26 mouse cellular contexts compared by ENCODE assay signal in genomic region chr19:30289721-30290120, GRCm38 (mm10). TPM values are rescaled to one million over a fixed set of nuclear protein-coding genes. Genes with fewer than 3 reads are reported as not detected.
"Had no signal": no experiment of that assay in that cellular context is flagged by ENCODE, and none has a peak within 500 bp of the region (broad histone marks: within the 10 kb centered on the region; RNA-seq: fewer than 3 reads in every experiment).

No protein-coding gene starts in this region.

- H3K27me3 ChIP-seq: intestine, embryonic 15.5 days; limb, embryonic 15.5 days; liver, embryonic 13.5 days had no signal

- H3K4me3 ChIP-seq: intestine, embryonic 15.5 days; layer of hippocampus, adult 2 months; limb, embryonic 12.5 days; limb, embryonic 15.5 days; liver, embryonic 13.5 days had no signal

- H3K36me3 ChIP-seq: intestine, embryonic 15.5 days; limb, embryonic 12.5 days; limb, embryonic 15.5 days; liver, embryonic 13.5 days had no signal

- DNase-seq: kidney, adult 18-20 months; layer of hippocampus, adult 9-11 months; left cerebral cortex, postnatal 4 days; liver, embryonic 13.5 days; lung, adult 2 months; lung, postnatal 14 days; lung, postnatal 4 days; midbrain, embryonic 14.5 days; thymus, postnatal 25 days had no signal

- H3K27ac ChIP-seq: intestine, embryonic 15.5 days; kidney, postnatal 0 days; layer of hippocampus, adult 2 months; limb, embryonic 12.5 days; limb, embryonic 15.5 days; liver, embryonic 13.5 days had no signal

- H3K4me1 ChIP-seq: intestine, embryonic 15.5 days; limb, embryonic 12.5 days; limb, embryonic 15.5 days; liver, embryonic 13.5 days had no signal

- H3K9me3 ChIP-seq: intestine, embryonic 15.5 days; limb, embryonic 12.5 days; limb, embryonic 15.5 days; liver, embryonic 13.5 days had no signal

- H3K9ac ChIP-seq: intestine, embryonic 15.5 days; limb, embryonic 12.5 days; limb, embryonic 15.5 days; liver, embryonic 13.5 days had no signal

- ATAC-seq: intestine, embryonic 15.5 days had no signal

- H3K4me2 ChIP-seq: intestine, embryonic 15.5 days; limb, embryonic 12.5 days; limb, embryonic 15.5 days; liver, embryonic 13.5 days; midbrain, embryonic 11.5 days had no signal

RNA-seq across cellular contexts. Expression of gene Mbl2, which starts 57.0 kb away (rescaled TPM):
- total RNA-seq: layer of hippocampus, adult 2 months; layer of hippocampus, postnatal 25 days; left cerebral cortex, adult 18-20 months; left cerebral cortex, postnatal 4 days; megakaryocyte progenitor cell, adult 5-6 weeks; megakaryocyte-erythroid progenitor cell, adult 5-6 weeks; midbrain, postnatal 0 days had no signal
- polyA plus RNA-seq: kidney, postnatal 0 days; limb, embryonic 12.5 days; limb, embryonic 15.5 days; lung, embryonic 16.5 days; midbrain, embryonic 11.5 days; midbrain, embryonic 14.5 days; midbrain, postnatal 0 days; neural tube, embryonic 11.5 days; neural tube, embryonic 14.5 days; spleen, adult 2 months; stomach, embryonic 16.5 days; testis, adult 2 months had no signal
